ENCODE assay signal across 7 mouse cellular contexts in genomic region chr17:88598056-88598420, GRCm38 (mm10). TPM values are rescaled to one million over a fixed set of nuclear protein-coding genes. Genes with fewer than 3 reads are reported as not detected.
DNase-seq lines count a peak whose midpoint lies in the region; ATAC-seq and TF ChIP-seq lines count a peak whose summit lies in the region.

No protein-coding gene starts in this region.

- H3K4me3 ChIP-seq in lung, embryonic 15.5 days: peak overlapping the region; percentile 74
- peak overlapping the region; percentile 67 for H3K4me3 ChIP-seq in embryonic facial prominence, embryonic 14.5 days (ENCODE audit: low read depth, low read length)
- peak overlapping the region; percentile 69 for H3K4me3 ChIP-seq in limb, embryonic 10.5 days
- peak overlapping the region; percentile 59 for H3K4me3 ChIP-seq in small intestine, adult 2 months (ENCODE audit: low read depth, low read length)

- no peak for TF ChIP-seq POLR2A in small intestine, adult 2 months (IDR thresholded peaks at IDR 0.05; ENCODE audit: low read depth, low read length)

- no peaks in the 10 kb centered on the region for H3K36me3 ChIP-seq in lung, embryonic 15.5 days
- H3K36me3 ChIP-seq in embryonic facial prominence, embryonic 14.5 days (ENCODE audit: control insufficient read depth, insufficient read depth, low read length): no peaks in the 10 kb centered on the region
- no peaks in the 10 kb centered on the region for H3K36me3 ChIP-seq in limb, embryonic 10.5 days
- H3K36me3 ChIP-seq in small intestine, adult 2 months (ENCODE audit: control insufficient read depth, insufficient read depth, low read length): no peaks in the 10 kb centered on the region

- H3K27ac ChIP-seq in lung, embryonic 15.5 days: peak overlapping the region; percentile 89
- H3K27ac ChIP-seq in embryonic facial prominence, embryonic 14.5 days (replicated peaks; ENCODE audit: low read depth, low read length): peak overlapping the region; percentile 92
- H3K27ac ChIP-seq in limb, embryonic 10.5 days: peak overlapping the region; percentile 90
- H3K27ac ChIP-seq in small intestine, adult 2 months (ENCODE audit: insufficient read depth, low read depth, low read length): peak overlapping the region; percentile 54; the same call in 1 of the 2 replicates

- H3K4me1 ChIP-seq in lung, embryonic 15.5 days: peaks cover 17% of the 10 kb centered on the region
- peaks cover 12% of the 10 kb centered on the region; the same call in 1 of the 2 replicates for H3K4me1 ChIP-seq in embryonic facial prominence, embryonic 14.5 days (ENCODE audit: control insufficient read depth, insufficient read depth, low read length)
- H3K4me1 ChIP-seq in limb, embryonic 10.5 days: peaks cover 35% of the 10 kb centered on the region
- peaks cover 4% of the 10 kb centered on the region; the same call in 1 of the 2 replicates for H3K4me1 ChIP-seq in small intestine, adult 2 months (ENCODE audit: control insufficient read depth, insufficient read depth, insufficient read length, low read length)

- peak overlapping the region; percentile 78 for H3K9ac ChIP-seq in lung, embryonic 15.5 days
- H3K9ac ChIP-seq in embryonic facial prominence, embryonic 14.5 days (ENCODE audit: low read depth, low read length): peak overlapping the region; percentile 79

- no peak; the same call in 1 of the 2 replicates for ATAC-seq in lung, embryonic 15.5 days (ENCODE audit: borderline replicate concordance, extremely low read depth, low FRiP score, low TSS enrichment)
- no peak for ATAC-seq in embryonic facial prominence, embryonic 14.5 days (ENCODE audit: low read depth)
- no peak for ATAC-seq in activated CD4-positive, CD25-positive, alpha-beta regulatory T cell, adult 4 months

- no peak for TF ChIP-seq CTCF in small intestine, adult 2 months (IDR thresholded peaks at IDR 0.05; ENCODE audit: extremely low read depth, insufficient read length, insufficient replicate concordance, low read depth, low read length)

- no peaks in the 10 kb centered on the region for H3K27me3 ChIP-seq in lung, embryonic 15.5 days
- no peaks in the 10 kb centered on the region for H3K27me3 ChIP-seq in embryonic facial prominence, embryonic 14.5 days (replicated peaks; ENCODE audit: control insufficient read depth, insufficient read depth, low read length)
- no peaks in the 10 kb centered on the region for H3K27me3 ChIP-seq in limb, embryonic 10.5 days (ENCODE audit: low read depth, poor library complexity, severe bottlenecking)
- H3K27me3 ChIP-seq in small intestine, adult 2 months (ENCODE audit: control insufficient read depth, insufficient read depth, low read length): no peaks in the 10 kb centered on the region

- WGBS in lung, embryonic 15.5 days: 3% methylated on average over 5 of the region's 5 CpGs
- 3% methylated on average over 5 of the region's 5 CpGs for WGBS in embryonic facial prominence, embryonic 14.5 days
- 8% methylated on average over 5 of the region's 5 CpGs for WGBS in limb, embryonic 10.5 days
- WGBS in small intestine, adult 2 months: 29% methylated on average over 5 of the region's 5 CpGs

- no peak for DNase-seq in lung, adult 18-20 months
- no peak for DNase-seq in embryonic facial prominence, embryonic 14.5 days (ENCODE audit: low spot score)
- no peak for DNase-seq in limb, embryonic 10.5 days (ENCODE audit: low spot score)
- DNase-seq in natural killer cell, adult 2 months (ENCODE audit: low spot score in 2 of 2): no peak

- H3K4me2 ChIP-seq in lung, embryonic 15.5 days: peak overlapping the region; percentile 78
- H3K4me2 ChIP-seq in embryonic facial prominence, embryonic 14.5 days (ENCODE audit: low read depth, low read length): peak overlapping the region; percentile 88

- H3K9me3 ChIP-seq in lung, embryonic 15.5 days: no peaks in the 10 kb centered on the region
- H3K9me3 ChIP-seq in embryonic facial prominence, embryonic 14.5 days (ENCODE audit: control insufficient read depth, low read length): no peaks in the 10 kb centered on the region
- H3K9me3 ChIP-seq in limb, embryonic 10.5 days (replicated peaks): no peaks in the 10 kb centered on the region

RNA-seq across cellular contexts. Expression of gene Ston1, which starts 0.6 kb away (rescaled TPM):
- 6.6 and 8.4 TPM in 2 replicates for polyA plus RNA-seq in lung, embryonic 15.5 days (2015; fragmentation: Nextera tagmentation; extraction: Ambion mirVana)
- polyA plus RNA-seq in embryonic facial prominence, embryonic 14.5 days (2014; fragmentation: Nextera tagmentation; extraction: Ambion mirVana): 9.1 and 10.8 TPM in 2 replicates
- polyA plus RNA-seq in limb, embryonic 10.5 days (2016; fragmentation: Nextera tagmentation; extraction: Ambion mirVana): 2.4 and 3.0 TPM in 2 replicates
- 2.3 and 5.4 TPM in 2 replicates for polyA plus RNA-seq in small intestine, adult 2 months (2012; rRNA removed)
- 1 to 10 TPM; 1.1 to 4.4 TPM for polyA plus RNA-seq in activated CD4-positive, CD25-positive, alpha-beta regulatory T cell, adult 4 months (2017; shearing (Covaris generic))
